Mouse (Mus musculus): ENCODE measurements at regions not wholly inside any gene's neighbourhood (a gene's known extent, or its start where the extent isn't known, plus 50 kb on each side); places are given as distances from the start of the nearest gene placed in this dataset.

GRCm38 (mm10) chr17:88910144-88910543 is 118.4 kb upstream of the Lhcgr start:
- Histone ChIP-seq H3K4me3 (no peak overlapping the region), H3K27ac (no peak overlapping the region)
- no peak for TF ChIP-seq CTCF (IDR thresholded peaks at IDR 0.05)
- DNase-seq (ENCODE audit: extremely low spot score in 1 of 2, low spot score in 2 of 2), result no peak
- intact Hi-C loops (cut with DNase I), result no loop called here

- no peak for TF ChIP-seq CTCF (IDR thresholded peaks at IDR 0.05)
- intact Hi-C loops (cut with DNase I), result no loop called here
- no peak overlapping the region for H3K27ac ChIP-seq
- no peak for DNase-seq (ENCODE audit: extremely low spot score in 1 of 2, low spot score in 2 of 2)
- H3K4me3 ChIP-seq, result no peak overlapping the region
Observed at GRCm38 (mm10) chr17:88901742-88902141, 110.0 kb upstream of the Lhcgr start.

- Histone ChIP-seq H3K27ac (no peak overlapping the region), H3K4me3 (no peak overlapping the region)
- no peak for TF ChIP-seq CTCF (IDR thresholded peaks at IDR 0.05)
- intact Hi-C loops (cut with DNase I), result no loop called here
- DNase-seq (ENCODE audit: extremely low spot score in 1 of 2, low spot score in 2 of 2), result no peak
Observed at GRCm38 (mm10) chr17:88900904-88901303, 109.1 kb upstream of the Lhcgr start.

- intact Hi-C loops (cut with DNase I), result no loop called here
- no peak overlapping the region for H3K4me3 ChIP-seq
- H3K27ac ChIP-seq, result no peak overlapping the region
- TF ChIP-seq CTCF (IDR thresholded peaks at IDR 0.05), result no peak
- no peak for DNase-seq (ENCODE audit: extremely low spot score in 1 of 2, low spot score in 2 of 2)
Observed at GRCm38 (mm10) chr17:88898705-88899668, 107.2 kb upstream of the Lhcgr start.

- DNase-seq (ENCODE audit: extremely low spot score in 1 of 2, low spot score in 2 of 2), result no peak
- Histone ChIP-seq H3K4me3 (no peak overlapping the region), H3K27ac (no peak overlapping the region)
- TF ChIP-seq CTCF (IDR thresholded peaks at IDR 0.05), result no peak
- intact Hi-C loops (cut with DNase I), result no loop called here
Observed at GRCm38 (mm10) chr17:88893451-88893850, 101.7 kb upstream of the Lhcgr start.

- no peak overlapping the region for H3K27ac ChIP-seq
- intact Hi-C loops (cut with DNase I), result no loop called here
- no peak for TF ChIP-seq CTCF (IDR thresholded peaks at IDR 0.05)
- DNase-seq (ENCODE audit: extremely low spot score in 1 of 2, low spot score in 2 of 2), result no peak
- H3K4me3 ChIP-seq, result no peak overlapping the region
Observed at GRCm38 (mm10) chr17:88885526-88885925, 93.7 kb upstream of the Lhcgr start.

GRCm38 (mm10) chr17:88879736-88880135 is 87.9 kb upstream of the Lhcgr start:
- no peak overlapping the region for H3K4me3 ChIP-seq
- intact Hi-C loops (cut with DNase I), result no loop called here
- TF ChIP-seq CTCF (IDR thresholded peaks at IDR 0.05), result no peak
- no peak for DNase-seq (ENCODE audit: extremely low spot score in 1 of 2, low spot score in 2 of 2)
- H3K27ac ChIP-seq, result no peak overlapping the region

GRCm38 (mm10) chr17:88870342-88870985 is 78.7 kb upstream of the Lhcgr start:
- Histone ChIP-seq H3K4me3 (no peak overlapping the region), H3K27ac (no peak overlapping the region)
- DNase-seq (ENCODE audit: extremely low spot score in 1 of 2, low spot score in 2 of 2), result no peak
- no peak for TF ChIP-seq CTCF (IDR thresholded peaks at IDR 0.05)
- intact Hi-C loops (cut with DNase I), result no loop called here

GRCm38 (mm10) chr17:88864631-88865030 is 72.8 kb upstream of the Lhcgr start:
- no peak for TF ChIP-seq CTCF (IDR thresholded peaks at IDR 0.05)
- intact Hi-C loops (cut with DNase I), result no loop called here
- no peak overlapping the region for H3K27ac ChIP-seq
- DNase-seq (ENCODE audit: extremely low spot score in 1 of 2, low spot score in 2 of 2), result no peak
- no peak overlapping the region for H3K4me3 ChIP-seq

- intact Hi-C loops (cut with DNase I), result no loop called here
- no peak overlapping the region for H3K4me3 ChIP-seq
- DNase-seq (ENCODE audit: extremely low spot score in 1 of 2, low spot score in 2 of 2), result no peak
- no peak overlapping the region for H3K27ac ChIP-seq
- TF ChIP-seq CTCF (IDR thresholded peaks at IDR 0.05), result no peak
Observed at GRCm38 (mm10) chr17:88864214-88864613, 72.4 kb upstream of the Lhcgr start.

- DNase-seq (ENCODE audit: extremely low spot score in 1 of 2, low spot score in 2 of 2), result no peak
- intact Hi-C loops (cut with DNase I), result no loop called here
Observed at GRCm38 (mm10) chr17:88861128-88861527, 69.3 kb upstream of the Lhcgr start.

GRCm38 (mm10) chr17:88860576-88860975 is 68.8 kb upstream of the Lhcgr start:
- intact Hi-C loops (cut with DNase I), result no loop called here
- no peak for DNase-seq (ENCODE audit: extremely low spot score in 1 of 2, low spot score in 2 of 2)
- no peak for TF ChIP-seq CTCF (IDR thresholded peaks at IDR 0.05)
- H3K4me3 ChIP-seq, result no peak overlapping the region
- H3K27ac ChIP-seq, result no peak overlapping the region

More at GRCm38 (mm10) chr17:88861128-88861527, 69.3 kb upstream of the Lhcgr start:
- H3K27ac ChIP-seq, result no peak overlapping the region
- no peak overlapping the region for H3K4me3 ChIP-seq
- no peak for TF ChIP-seq CTCF (IDR thresholded peaks at IDR 0.05)

Measured in left cerebral cortex, adult 2 months (tissue).